ENCODE assay signal across 26 mouse cellular contexts in the genomic region with DNA sequence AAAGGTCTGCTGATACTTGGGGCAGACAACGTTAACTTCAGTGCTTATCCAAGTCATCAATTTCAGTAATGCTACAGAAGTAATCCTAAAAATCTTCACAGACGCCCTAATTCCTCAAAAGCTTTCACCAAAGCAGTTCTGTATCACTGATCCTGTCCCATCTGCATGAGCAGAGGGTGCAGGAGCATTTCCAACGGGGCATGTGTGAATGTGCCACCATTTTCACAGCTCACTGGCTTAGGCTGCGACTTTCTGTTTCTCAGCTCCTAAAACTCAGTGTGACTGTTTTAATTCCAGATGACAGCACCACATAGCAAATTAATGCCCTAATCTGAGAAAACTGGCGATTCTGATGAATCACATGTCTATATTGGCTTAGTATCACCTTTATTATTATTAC.
DNase-seq lines count a peak whose midpoint lies in the region; ATAC-seq lines count a peak whose summit lies in the region.
"Had no signal": no experiment of that assay in that cellular context is flagged by ENCODE, and none has a peak within 500 bp of the region (broad histone marks: within the 10 kb centered on the region; RNA-seq: fewer than 3 reads in every experiment).

No protein-coding gene starts in this region.

- H3K27me3 ChIP-seq in forebrain, embryonic 15.5 days = no peaks in the 10 kb centered on the region
- H3K27me3 ChIP-seq in forebrain, embryonic 12.5 days = no peaks in the 10 kb centered on the region
- H3K27me3 ChIP-seq in heart, embryonic 11.5 days (ENCODE audit: control insufficient read depth, insufficient read depth, low read length) = no peaks in the 10 kb centered on the region
- H3K27me3 ChIP-seq: embryonic facial prominence, embryonic 12.5 days; embryonic facial prominence, embryonic 15.5 days; heart, embryonic 13.5 days had no signal

- H3K4me2 ChIP-seq in forebrain, embryonic 15.5 days (replicated peaks) = no peak overlapping the region
- no peak overlapping the region for H3K4me2 ChIP-seq in forebrain, embryonic 12.5 days
- no peak overlapping the region for H3K4me2 ChIP-seq in heart, embryonic 11.5 days
- H3K4me2 ChIP-seq: embryonic facial prominence, embryonic 12.5 days; embryonic facial prominence, embryonic 15.5 days; heart, embryonic 13.5 days; hindbrain, embryonic 14.5 days had no signal

- peak; percentile 22 for DNase-seq in heart, adult 11 months
- DNase-seq in layer of hippocampus, postnatal 14 days (ENCODE audit: low spot score in 2 of 2) = peak; percentile 22 to 62
- DNase-seq in layer of hippocampus, adult 9-10 months (ENCODE audit: low spot score) = no peak
- no peak for DNase-seq in adrenal gland, adult 2 months
- DNase-seq: adrenal gland, adult 8-10 months; adrenal gland, postnatal 25 days; cerebellum, adult 18-20 months; cerebellum, adult 9-11 months; gastrocnemius, adult 2 months; gastrocnemius, postnatal 14 days; heart, adult 18-20 months; heart, postnatal 14 days; heart, postnatal 4 days; kidney, adult 18-20 months had no signal

- 0 out of 2 replicates have a peak, but pooled peaks have one; percentile 42 for ATAC-seq in forebrain, embryonic 15.5 days (replicated peaks)
- ATAC-seq in forebrain, embryonic 12.5 days (ENCODE audit: low FRiP score) = no peak
- ATAC-seq in heart, embryonic 11.5 days (replicated peaks; ENCODE audit: insufficient number of reproducible peaks, low FRiP score, low TSS enrichment) = no peak
- ATAC-seq: CD4-positive, CD25-positive, alpha-beta regulatory T cell, adult 4 months; forebrain, embryonic 14.5 days; hindbrain, postnatal 0 days; inflammation-experienced regulatory T-cells, adult 6 months; intestine, embryonic 16.5 days had no signal

- H3K9ac ChIP-seq in forebrain, embryonic 15.5 days (replicated peaks) = no peak overlapping the region
- H3K9ac ChIP-seq in forebrain, embryonic 12.5 days = no peak overlapping the region
- no peak overlapping the region for H3K9ac ChIP-seq in heart, embryonic 11.5 days (ENCODE audit: low read depth, low read length)
- H3K9ac ChIP-seq: embryonic facial prominence, embryonic 12.5 days; embryonic facial prominence, embryonic 15.5 days; heart, embryonic 13.5 days; hindbrain, embryonic 14.5 days had no signal

- H3K4me3 ChIP-seq in forebrain, embryonic 15.5 days = no peak overlapping the region
- no peak overlapping the region for H3K4me3 ChIP-seq in forebrain, embryonic 12.5 days (replicated peaks)
- H3K4me3 ChIP-seq in heart, embryonic 11.5 days (ENCODE audit: low read depth, low read length) = no peak overlapping the region
- H3K4me3 ChIP-seq: embryonic facial prominence, embryonic 12.5 days; embryonic facial prominence, embryonic 15.5 days; gastrocnemius, adult 2 months; heart, embryonic 13.5 days had no signal

- 66% methylated on average over 5 of the region's 5 CpGs for WGBS in forebrain, embryonic 15.5 days
- WGBS in forebrain, embryonic 12.5 days = 76% methylated on average over 5 of the region's 5 CpGs
- WGBS in heart, embryonic 11.5 days (ENCODE audit: insufficient replicate concordance) = 76% methylated on average over 5 of the region's 5 CpGs

- H3K4me1 ChIP-seq in forebrain, embryonic 15.5 days = peaks cover 12% of the 10 kb centered on the region
- H3K4me1 ChIP-seq in forebrain, embryonic 12.5 days = peaks cover 6% of the 10 kb centered on the region
- H3K4me1 ChIP-seq in heart, embryonic 11.5 days (ENCODE audit: control insufficient read depth, insufficient read depth, low read length) = no peaks in the 10 kb centered on the region
- H3K4me1 ChIP-seq: embryonic facial prominence, embryonic 12.5 days; embryonic facial prominence, embryonic 15.5 days; heart, embryonic 13.5 days had no signal

- H3K27ac ChIP-seq in forebrain, embryonic 15.5 days (replicated peaks) = no peak overlapping the region
- H3K27ac ChIP-seq in forebrain, embryonic 12.5 days = no peak overlapping the region
- no peak overlapping the region for H3K27ac ChIP-seq in heart, embryonic 11.5 days (ENCODE audit: low read depth, low read length)
- H3K27ac ChIP-seq: embryonic facial prominence, embryonic 12.5 days; embryonic facial prominence, embryonic 15.5 days; gastrocnemius, adult 2 months; heart, embryonic 13.5 days; hindbrain, embryonic 14.5 days; hindbrain, postnatal 0 days had no signal

- no peaks in the 10 kb centered on the region for H3K9me3 ChIP-seq in forebrain, embryonic 15.5 days
- no peaks in the 10 kb centered on the region for H3K9me3 ChIP-seq in forebrain, embryonic 12.5 days
- H3K9me3 ChIP-seq in heart, embryonic 11.5 days (replicated peaks; ENCODE audit: control insufficient read depth, low read length) = no peaks in the 10 kb centered on the region
- H3K9me3 ChIP-seq: embryonic facial prominence, embryonic 12.5 days; embryonic facial prominence, embryonic 15.5 days; heart, embryonic 13.5 days had no signal

- H3K36me3 ChIP-seq in forebrain, embryonic 15.5 days = no peaks in the 10 kb centered on the region
- H3K36me3 ChIP-seq in forebrain, embryonic 12.5 days (replicated peaks) = no peaks in the 10 kb centered on the region
- no peaks in the 10 kb centered on the region for H3K36me3 ChIP-seq in heart, embryonic 11.5 days (ENCODE audit: control insufficient read depth, insufficient read depth, low read length)
- H3K36me3 ChIP-seq: embryonic facial prominence, embryonic 12.5 days; embryonic facial prominence, embryonic 15.5 days had no signal

Comparison
In these comparisons a context has a peak if more than half of its experiments do, and no peak if none do; other contexts are left out.
1. DNase-seq: peak in heart, adult 11 months (single experiment) and layer of hippocampus, postnatal 14 days (2 of 2); none in layer of hippocampus, adult 9-10 months (single experiment) and adrenal gland, adult 2 months (single experiment).